Mouse (Mus musculus): Measurements from ENCODE around the gene Rad9a.
A peak's percentile ranks its signal among the peaks of the same experiment; 100 is the strongest.

Rad9a gene

GRCm38 (mm10) chr19:4164100-4164499, 37.4 kb downstream of the Rad9a start:
- no peak for DNase-seq (ENCODE audit: low read depth, low spot score)

DNA sequence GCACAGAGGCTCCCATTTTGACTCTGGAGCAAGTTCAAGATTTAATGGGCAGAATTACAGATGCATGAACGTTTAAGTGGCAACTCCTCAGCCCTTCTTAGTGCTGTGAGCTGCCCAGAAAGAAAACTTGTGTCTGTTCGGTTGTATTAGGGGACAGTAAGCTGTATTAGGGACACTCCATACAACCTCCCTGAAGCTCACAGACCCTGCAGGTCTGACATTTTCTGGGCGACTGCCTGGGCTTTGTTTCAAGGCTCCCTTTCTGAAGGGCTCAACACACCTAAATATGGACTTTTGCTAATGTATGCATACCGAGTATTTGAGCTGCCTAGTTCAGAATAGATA, 37.9 kb downstream of the Rad9a start:
- no peak for DNase-seq (ENCODE audit: low read depth, low spot score)

- peak; percentile 95 for DNase-seq (ENCODE audit: low read depth, low spot score)
Observed at GRCm38 (mm10) chr19:4162646-4163542, 38.6 kb downstream of the Rad9a start, which contains the start of gene Rps6kb2. Gene Rps6kb2, minus strand, starts transcription at chr19:4163354.

GRCm38 (mm10) chr19:4159049-4159448, 42.4 kb downstream of the Rad9a start:
- DNase-seq (ENCODE audit: low read depth, low spot score), result no peak

- DNase-seq (ENCODE audit: low read depth, low spot score), result no peak
Observed at GRCm38 (mm10) chr19:4156771-4157170, 44.7 kb downstream of the Rad9a start.

DNA sequence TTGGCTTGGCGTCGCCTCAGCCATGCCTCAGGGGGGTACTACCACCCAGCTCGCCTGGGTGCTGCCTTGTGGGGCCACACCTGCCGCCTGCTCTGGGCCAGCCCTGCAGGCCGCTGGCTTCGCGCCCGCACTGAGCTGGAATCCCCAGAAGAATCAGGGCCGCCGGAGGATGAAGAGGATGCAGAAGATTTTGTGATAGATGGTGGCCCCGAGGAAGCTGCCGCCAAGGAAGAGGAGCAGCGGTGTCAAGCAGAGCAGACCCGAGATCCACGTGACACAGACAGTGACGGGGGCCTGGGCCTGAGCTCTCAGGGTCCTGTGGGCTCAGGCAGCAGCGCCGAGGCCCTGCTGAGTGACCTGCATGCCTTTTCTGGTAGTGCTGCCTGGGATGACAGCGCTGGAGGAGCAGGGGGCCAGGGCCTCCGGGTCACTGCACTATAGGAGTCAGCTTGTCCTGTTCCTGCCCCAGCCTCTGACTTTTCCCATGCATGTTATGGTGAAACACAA, 45.3 kb downstream of the Rad9a start:
- no peak for DNase-seq (ENCODE audit: low read depth, low spot score)

DNA sequence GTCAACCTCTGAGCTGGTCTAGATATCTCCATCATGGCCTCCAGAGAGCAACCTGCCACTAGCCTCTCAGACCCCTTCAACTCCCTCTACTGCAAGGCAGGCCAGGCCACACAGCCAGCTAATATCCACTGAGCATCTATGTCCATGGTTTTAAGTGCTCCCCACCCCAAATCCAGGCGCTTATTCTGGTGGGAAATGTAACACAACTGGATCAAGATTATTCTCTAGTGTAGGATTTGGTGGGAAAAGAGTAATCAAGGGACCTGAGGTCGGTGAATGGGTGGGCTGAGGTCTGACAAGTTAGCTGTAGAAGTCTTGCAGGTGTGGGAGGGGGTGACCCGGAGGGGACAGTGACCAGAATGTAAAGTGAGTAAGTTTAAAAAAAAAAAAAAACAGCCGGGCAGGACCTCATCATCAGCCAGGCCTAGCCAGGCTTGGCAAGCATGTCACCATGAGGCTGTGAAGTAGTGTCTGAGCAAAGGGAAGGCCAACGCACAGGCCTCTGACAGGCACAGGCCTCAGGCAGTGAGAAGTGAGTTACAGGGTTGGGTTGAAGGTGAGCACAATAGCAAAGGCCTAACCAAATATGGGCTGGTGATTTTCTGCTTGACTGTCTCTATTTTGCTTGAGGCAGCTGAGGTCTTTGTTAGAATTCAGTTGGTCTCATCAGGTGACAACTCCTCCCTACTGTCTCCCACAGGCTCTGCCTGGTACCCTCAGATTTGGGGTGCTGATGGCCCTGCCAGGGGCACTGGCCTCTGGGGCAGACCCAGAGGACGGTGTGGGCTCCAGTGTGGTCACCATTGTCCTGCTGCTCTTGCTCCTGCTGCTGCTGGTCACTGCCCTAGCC, 46.0 kb downstream of the Rad9a start:
- DNase-seq (ENCODE audit: low read depth, low spot score), result peak; percentile 71

GRCm38 (mm10) chr19:4154437-4155222, 46.8 kb downstream of the Rad9a start:
- peak; percentile 81 for DNase-seq (ENCODE audit: low read depth, low spot score)

DNA sequence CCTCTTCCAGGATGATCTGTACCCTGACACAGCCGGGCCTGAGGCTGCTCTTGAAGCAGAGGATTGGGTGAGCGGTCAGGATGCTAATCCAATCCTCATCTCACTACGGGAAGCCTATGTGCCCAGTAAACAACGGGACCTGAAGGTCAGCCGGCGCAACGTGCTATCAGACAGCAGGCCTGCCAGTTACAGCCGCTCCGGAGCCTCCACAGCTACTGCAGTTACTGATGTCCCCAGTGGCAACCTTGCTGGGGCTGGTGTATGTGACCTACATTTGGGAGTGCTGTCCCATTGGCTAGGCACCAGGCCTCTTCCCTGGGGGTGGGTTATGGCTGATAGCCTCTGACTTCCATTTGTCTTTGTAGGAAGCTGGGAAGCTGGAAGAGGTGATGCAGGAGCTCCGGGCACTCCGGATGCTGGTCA, 48.2 kb downstream of the Rad9a start, which contains the start of gene Ptprcap:
Gene Ptprcap (plus strand): TSS at position 373 of the 423 bp plus-strand sequence.
- DNase-seq (ENCODE audit: low read depth, low spot score), result no peak

- DNase-seq (ENCODE audit: low read depth, low spot score), result no peak
Observed at GRCm38 (mm10) chr19:4152445-4153231, 48.8 kb downstream of the Rad9a start.

DNA sequence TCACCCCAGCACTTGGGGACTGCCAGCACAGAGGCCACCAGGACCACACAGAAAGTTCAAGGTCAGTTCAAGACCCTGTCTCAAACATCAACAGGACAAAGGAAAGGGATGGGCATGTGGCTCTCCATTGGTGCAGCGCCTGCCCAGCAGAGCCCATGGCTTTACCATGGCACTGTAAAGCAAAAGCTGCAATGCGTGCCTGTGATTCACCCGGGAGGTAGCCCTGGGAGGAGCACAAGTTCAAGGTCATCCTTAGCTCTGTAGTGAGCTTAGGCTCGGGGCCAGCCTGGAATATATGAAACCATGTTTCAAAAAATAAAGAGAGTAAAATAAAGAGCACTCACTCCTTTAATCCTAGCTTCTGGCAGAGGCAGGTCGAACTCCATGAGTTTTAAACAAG, 49.6 kb downstream of the Rad9a start:
- DNase-seq (ENCODE audit: low read depth, low spot score), result no peak

GRCm38 (mm10) chr19:4151488-4151860, 50.0 kb downstream of the Rad9a start:
- DNase-seq (ENCODE audit: low read depth, low spot score), result no peak

- no peak for DNase-seq (ENCODE audit: low read depth, low spot score)
Observed at GRCm38 (mm10) chr19:4150567-4151487, 50.6 kb downstream of the Rad9a start.

GRCm38 (mm10) chr19:4149764-4150461, 51.5 kb downstream of the Rad9a start:
- DNase-seq (ENCODE audit: low read depth, low spot score), result no peak

GRCm38 (mm10) chr19:4149283-4149682, 52.2 kb downstream of the Rad9a start:
- no peak for DNase-seq (ENCODE audit: low read depth, low spot score)

- no peak for DNase-seq (ENCODE audit: low read depth, low spot score)
Observed at GRCm38 (mm10) chr19:4148819-4149218, 52.6 kb downstream of the Rad9a start.

DNA sequence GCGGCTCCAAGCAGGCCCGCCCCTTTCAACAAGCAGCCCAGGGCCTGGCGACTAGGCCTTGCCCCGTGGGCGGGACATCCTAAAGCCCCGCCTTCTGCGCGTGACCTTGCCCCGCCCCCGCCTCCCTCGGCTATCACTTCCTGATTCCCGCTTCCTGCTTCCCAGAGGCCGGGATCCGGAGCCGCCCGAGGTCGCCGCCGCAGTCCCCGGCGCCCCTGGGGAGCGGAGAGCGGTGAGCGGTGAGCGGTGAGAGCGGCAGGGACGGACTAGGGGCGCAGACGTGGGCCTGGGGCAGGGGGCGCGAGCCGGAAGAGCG, 53.0 kb downstream of the Rad9a start, which contains the start of gene Coro1b:
Gene Coro1b (plus strand): TSS at position 129 of the 316 bp plus-strand sequence.
- peak; percentile 92 for DNase-seq (ENCODE audit: low read depth, low spot score)

DNA sequence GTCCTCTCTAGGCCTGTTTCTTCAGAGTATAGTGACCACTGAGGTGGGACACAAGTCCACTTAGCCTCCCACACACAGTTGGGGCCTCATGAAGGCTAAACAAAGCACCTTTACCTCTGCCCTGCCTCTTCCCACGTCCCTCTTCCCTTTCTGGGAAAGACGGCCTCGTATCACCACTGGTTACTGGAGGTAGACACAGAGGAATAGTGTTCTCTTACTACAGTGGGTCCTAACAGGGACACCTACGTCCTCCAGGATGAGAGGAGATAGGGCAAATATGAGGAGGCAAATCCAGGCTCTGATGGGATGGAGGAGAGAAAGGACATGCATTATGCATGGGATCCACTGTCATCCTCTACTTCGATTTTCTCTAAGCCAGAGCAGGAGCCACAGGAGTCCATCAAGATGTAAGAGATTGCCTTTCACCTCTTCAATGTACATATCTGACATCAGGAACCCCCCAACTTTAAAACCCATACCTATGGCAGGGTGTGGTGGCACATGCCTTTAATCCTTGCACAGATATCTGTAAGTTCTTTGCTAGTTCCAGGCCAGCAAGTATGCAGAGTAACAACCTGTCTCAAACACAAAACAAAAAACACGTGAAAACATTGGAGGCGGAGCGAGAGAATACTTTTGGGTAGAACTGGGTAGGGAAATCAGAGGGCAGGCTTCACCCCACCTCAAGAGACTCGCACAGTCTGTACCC, 53.5 kb downstream of the Rad9a start:
- no peak for DNase-seq (ENCODE audit: low read depth, low spot score)
